Mouse (Mus musculus) midbrain, embryonic 13.5 days (tissue): Measurements from ENCODE around the gene Zfp69. TPM values are rescaled to one million over a fixed set of nuclear protein-coding genes. Genes with fewer than 3 reads are reported as not detected.

ENCODE experiments used
- microRNA-seq: library from miRNA; unstranded; fragments of <30 nt; microRNA quantifications from one replicate; pipeline ENCODE4, GENCODE M21; 2016
- polyA plus RNA-seq: library from polyadenylated mRNA; unstranded; fragments of >200 nt; fragmentation: Nextera tagmentation; extraction: Ambion mirVana; gene quantifications from 2 replicates; pipeline ENCODE4 v1.2.1, GENCODE M21; 2015

Gene Zfp69
- polyA plus RNA-seq, 1 experiment from 2014 or later = 9.4 TPM

Small RNA genes within 50 kb of the gene (microRNA-seq; reads per million reads assigned to microRNA genes)
- not detected for gene Mir7015

Other genes with a start within 250 kb of the Zfp69 start
- 3.2 and 3.9 TPM in 2 replicates for gene Kcnq4, start 203.1 kb downstream of the Zfp69 start, polyA plus RNA-seq
- gene Nfyc, start 120.1 kb downstream of the Zfp69 start, polyA plus RNA-seq = 87.1 and 88.8 TPM in 2 replicates
- 9.8 and 11.0 TPM in 2 replicates for gene Rims3, start 96.9 kb downstream of the Zfp69 start, polyA plus RNA-seq
- 39.2 and 44.5 TPM in 2 replicates for gene Exo5, start 26.7 kb downstream of the Zfp69 start, polyA plus RNA-seq
- gene Smap2, start 65.5 kb upstream of the Zfp69 start, polyA plus RNA-seq = 30.9 and 34.2 TPM in 2 replicates
- gene Col9a2, start 87.7 kb upstream of the Zfp69 start, polyA plus RNA-seq = 6.1 and 8.3 TPM in 2 replicates
- gene Zmpste24, start 146.5 kb upstream of the Zfp69 start, polyA plus RNA-seq = 27.1 and 27.8 TPM in 2 replicates
- gene Tmco2, start 157.5 kb upstream of the Zfp69 start, polyA plus RNA-seq = not detected in 2 replicates